Comparison of ENCODE assay signal across 8 mouse cellular contexts in genomic region chr13:30548835-30549234, GRCm38 (mm10). TPM values are rescaled to one million over a fixed set of nuclear protein-coding genes. Genes with fewer than 3 reads are reported as not detected.
DNase-seq lines count a peak whose midpoint lies in the region; ATAC-seq lines count a peak whose summit lies in the region.

No protein-coding gene starts in this region.

- no peaks in the 10 kb centered on the region for H3K36me3 ChIP-seq in lung, embryonic 16.5 days (ENCODE audit: control insufficient read depth, insufficient read depth, low read length)

- no peaks in the 10 kb centered on the region for H3K9me3 ChIP-seq in lung, embryonic 16.5 days (ENCODE audit: control insufficient read depth, low read length)

- H3K9ac ChIP-seq in lung, embryonic 16.5 days (ENCODE audit: low read length), result no peak overlapping the region

- H3K4me1 ChIP-seq in lung, embryonic 16.5 days (replicated peaks; ENCODE audit: control insufficient read depth, insufficient read depth, low read length), result peaks cover 9% of the 10 kb centered on the region

- WGBS in lung, embryonic 16.5 days, result 8% methylated on average over 2 of the region's 2 CpGs

- DNase-seq in CD8-positive naive resting alpha-beta T cell, adult 2 months (ENCODE audit: low read depth in 2 of 2, low spot score in 2 of 2), result peak; percentile 81 to 83
- DNase-seq in WW6 (ENCODE audit: low read depth, low spot score), result peak; percentile 55
- DNase-seq in cerebellum, postnatal 36 days, result peak; percentile 66 to 80
- peak; percentile 97 for DNase-seq in heart, adult 11 months
- peak; percentile 56 to 78 for DNase-seq in layer of hippocampus, adult 8-10 months (ENCODE audit: low spot score in 2 of 2)
- DNase-seq in right cerebral cortex, postnatal 14 days, result peak; percentile 79
- DNase-seq in urinary bladder, postnatal 4 days (ENCODE audit: low spot score in 2 of 2), result peak; percentile 60 to 85

- no peaks in the 10 kb centered on the region for H3K27me3 ChIP-seq in lung, embryonic 16.5 days (ENCODE audit: control insufficient read depth, insufficient read depth, low read depth, low read length)

- peak; percentile 55 for ATAC-seq in lung, embryonic 16.5 days (ENCODE audit: low read depth)

- no peak overlapping the region for H3K4me3 ChIP-seq in lung, embryonic 16.5 days (ENCODE audit: low read length)

- H3K27ac ChIP-seq in lung, embryonic 16.5 days (ENCODE audit: low read length), result no peak overlapping the region

- H3K4me2 ChIP-seq in lung, embryonic 16.5 days (ENCODE audit: low read depth, low read length), result no peak overlapping the region

RNA-seq across cellular contexts. Expression of gene Uqcrfs1, which starts 3.7 kb away (rescaled TPM):
- total RNA-seq in layer of hippocampus, adult 8-10 months (2022), result 100 to 1,000 TPM; 133 to 144 (median 138) TPM
- 196 and 205 TPM in 2 replicates for polyA plus RNA-seq in lung, embryonic 16.5 days (2015; fragmentation: Nextera tagmentation; extraction: Ambion mirVana)
